Mouse (Mus musculus) intestine, embryonic 16.5 days (tissue): ENCODE measurements at regions not wholly inside any gene's neighbourhood (a gene's known extent, or its start where the extent isn't known, plus 50 kb on each side); places are given as distances from the start of the nearest gene placed in this dataset.
"Not testable (repeated sequence)": the region's sequence is repeated elsewhere in the genome, so short reads cannot be mapped to it uniquely, and the experiment has no call there.

Source experiments
- ATAC-seq: fragments of 200-750 bp; cut with Nextera tagmentation; 2 replicates; pipeline ENCODE4 v1.8.0; 2017; ENCODE audit warnings: moderate TSS enrichment, moderate library complexity
- H3K27ac ChIP-seq: fragments of 300-500 bp; sonication (generic); 2 replicates; pipeline ENCODE4 v1.5.1; 2014; ENCODE audit warnings: mild to moderate bottlenecking, low read length
- H3K27me3 ChIP-seq: fragments of 300-500 bp; sonication (generic); replicated peaks from 2 replicates; pipeline ENCODE4 v1.6.1; 2014; ENCODE audit warnings: low read length, control low read depth, mixed read lengths; ENCODE audit not compliant: control insufficient read depth, insufficient read depth
- H3K36me3 ChIP-seq: fragments of 300-500 bp; sonication (generic); 2 replicates; pipeline ENCODE4 v1.6.1; 2014; ENCODE audit warnings: low read length, control low read depth; ENCODE audit not compliant: control insufficient read depth, insufficient read depth
- H3K4me1 ChIP-seq: fragments of 300-500 bp; sonication (generic); 2 replicates; pipeline ENCODE4 v1.6.1; 2014; ENCODE audit warnings: low read length, control low read depth, mixed read lengths; ENCODE audit not compliant: control insufficient read depth, insufficient read depth
- H3K4me2 ChIP-seq: fragments of 300-500 bp; sonication (generic); 2 replicates; pipeline ENCODE4 v1.6.1; 2014; ENCODE audit warnings: low read depth, low read length, control low read depth
- H3K4me3 ChIP-seq: fragments of 300-500 bp; sonication (generic); 2 replicates; pipeline ENCODE4 v1.5.1; 2014; ENCODE audit warnings: mild to moderate bottlenecking, low read length
- H3K9ac ChIP-seq: fragments of 300-500 bp; sonication (generic); 2 replicates; pipeline ENCODE4 v1.6.1; 2014; ENCODE audit warnings: low read depth, low read length
- H3K9me3 ChIP-seq: fragments of 300-500 bp; sonication (generic); 2 replicates; pipeline ENCODE4 v1.6.1; 2016; ENCODE audit warnings: low read length, control low read depth; ENCODE audit not compliant: control insufficient read depth
- WGBS: fragments of 180-500 bp; shearing (Covaris S2); extraction: QIAGEN DNeasy Blood & Tissue Kit; methylation state at CpG from one replicate; pipeline ENCODE4 v1.1.7; 2014; 5-methylcytosine and 5-hydroxymethylcytosine counted together

GRCm38 (mm10) chr7:96061599-96061998 lies 109.4 kb upstream of the Tenm4 start:
- not testable (repeated sequence) for H3K36me3 ChIP-seq, H3K4me2 ChIP-seq, ATAC-seq, H3K27ac ChIP-seq, H3K4me1 ChIP-seq, H3K9ac ChIP-seq, H3K9me3 ChIP-seq, H3K4me3 ChIP-seq, H3K27me3 ChIP-seq
- 53% methylated on average over 1 of the region's 1 CpGs for WGBS

- Histone ChIP-seq H3K36me3 (no peaks in the 10 kb centered on the region), H3K27me3 (no peaks in the 10 kb centered on the region), H3K4me3 (no peak overlapping the region), H3K4me2 (no peak overlapping the region), H3K4me1 (no peaks in the 10 kb centered on the region), H3K27ac (no peak overlapping the region), H3K9me3 (no peaks in the 10 kb centered on the region), H3K9ac (no peak overlapping the region)
- no peak for ATAC-seq
- WGBS, result 89% methylated on average over 1 of the region's 1 CpGs
Observed at GRCm38 (mm10) chr7:96078511-96078910, 92.5 kb upstream of the Tenm4 start.

- ATAC-seq, result no peak
- H3K27ac ChIP-seq, result no peak overlapping the region
Observed at GRCm38 (mm10) chr7:96081676-96082075, 89.4 kb upstream of the Tenm4 start.

GRCm38 (mm10) chr7:96095185-96095584 lies 75.9 kb upstream of the Tenm4 start:
- Histone ChIP-seq H3K36me3 (no peaks in the 10 kb centered on the region), H3K9me3 (no peaks in the 10 kb centered on the region), H3K4me1 (no peaks in the 10 kb centered on the region), H3K4me2 (no peak overlapping the region), H3K27ac (no peak overlapping the region), H3K9ac (no peak overlapping the region), H3K4me3 (no peak overlapping the region), H3K27me3 (no peaks in the 10 kb centered on the region)
- ATAC-seq, result no peak
- 82% methylated on average over 4 of the region's 4 CpGs for WGBS

More at GRCm38 (mm10) chr7:96081676-96082075, 89.4 kb upstream of the Tenm4 start:
- 36% methylated on average over 4 of the region's 4 CpGs for WGBS
- Histone ChIP-seq H3K27me3 (no peaks in the 10 kb centered on the region), H3K4me3 (no peak overlapping the region), H3K36me3 (no peaks in the 10 kb centered on the region), H3K9ac (no peak overlapping the region), H3K4me1 (no peaks in the 10 kb centered on the region), H3K9me3 (no peaks in the 10 kb centered on the region), H3K4me2 (no peak overlapping the region)

GRCm38 (mm10) chr7:96095752-96096151 lies 75.3 kb upstream of the Tenm4 start:
- Histone ChIP-seq H3K4me1 (no peaks in the 10 kb centered on the region), H3K4me2 (no peak overlapping the region), H3K36me3 (no peaks in the 10 kb centered on the region), H3K27me3 (no peaks in the 10 kb centered on the region), H3K4me3 (no peak overlapping the region), H3K9me3 (no peaks in the 10 kb centered on the region), H3K27ac (no peak overlapping the region), H3K9ac (no peak overlapping the region)
- WGBS, result 87% methylated on average over 3 of the region's 3 CpGs
- no peak for ATAC-seq

GRCm38 (mm10) chr7:96098686-96099376 lies 72.2 kb upstream of the Tenm4 start:
- H3K4me3 ChIP-seq, result no peak overlapping the region
- H3K9ac ChIP-seq, result no peak overlapping the region
- H3K27ac ChIP-seq, result no peak overlapping the region
- ATAC-seq, result no peak
- no peak overlapping the region for H3K4me2 ChIP-seq
- H3K4me1 ChIP-seq, result no peaks in the 10 kb centered on the region
- WGBS, result 67% methylated on average over 5 of the region's 5 CpGs
- no peaks in the 10 kb centered on the region for H3K27me3 ChIP-seq
- no peaks in the 10 kb centered on the region for H3K36me3 ChIP-seq
- no peaks in the 10 kb centered on the region for H3K9me3 ChIP-seq

GRCm38 (mm10) chr7:96102727-96103126 lies 68.3 kb upstream of the Tenm4 start:
- no peak overlapping the region for H3K4me3 ChIP-seq
- H3K9me3 ChIP-seq, result no peaks in the 10 kb centered on the region
- H3K27ac ChIP-seq, result no peak overlapping the region
- ATAC-seq, result 0 out of 2 replicates have a peak, but pooled peaks have one; percentile 56
- H3K36me3 ChIP-seq, result no peaks in the 10 kb centered on the region
- H3K4me1 ChIP-seq, result no peaks in the 10 kb centered on the region
- H3K4me2 ChIP-seq, result no peak overlapping the region
- H3K9ac ChIP-seq, result no peak overlapping the region
- H3K27me3 ChIP-seq, result no peaks in the 10 kb centered on the region
- 44% methylated on average over 6 of the region's 6 CpGs for WGBS

GRCm38 (mm10) chr7:96108768-96109167 lies 62.3 kb upstream of the Tenm4 start:
- no peak overlapping the region for H3K4me2 ChIP-seq
- H3K27me3 ChIP-seq, result no peaks in the 10 kb centered on the region
- no peak for ATAC-seq
- 83% methylated on average over 2 of the region's 2 CpGs for WGBS
- no peak overlapping the region for H3K4me3 ChIP-seq
- no peaks in the 10 kb centered on the region for H3K4me1 ChIP-seq
- H3K9ac ChIP-seq, result no peak overlapping the region
- H3K36me3 ChIP-seq, result no peaks in the 10 kb centered on the region
- H3K9me3 ChIP-seq, result no peaks in the 10 kb centered on the region
- no peak overlapping the region for H3K27ac ChIP-seq

- H3K4me1 ChIP-seq, result no peaks in the 10 kb centered on the region
- no peaks in the 10 kb centered on the region for H3K36me3 ChIP-seq
- no peaks in the 10 kb centered on the region for H3K27me3 ChIP-seq
- WGBS, result 82% methylated on average over 8 of the region's 8 CpGs
- no peak overlapping the region for H3K9ac ChIP-seq
- no peaks in the 10 kb centered on the region for H3K9me3 ChIP-seq
- H3K4me3 ChIP-seq, result no peak overlapping the region
- H3K27ac ChIP-seq, result no peak overlapping the region
- no peak for ATAC-seq
- no peak overlapping the region for H3K4me2 ChIP-seq
Observed at GRCm38 (mm10) chr7:96120142-96120541, 50.9 kb upstream of the Tenm4 start.
